In the genomic region with DNA sequence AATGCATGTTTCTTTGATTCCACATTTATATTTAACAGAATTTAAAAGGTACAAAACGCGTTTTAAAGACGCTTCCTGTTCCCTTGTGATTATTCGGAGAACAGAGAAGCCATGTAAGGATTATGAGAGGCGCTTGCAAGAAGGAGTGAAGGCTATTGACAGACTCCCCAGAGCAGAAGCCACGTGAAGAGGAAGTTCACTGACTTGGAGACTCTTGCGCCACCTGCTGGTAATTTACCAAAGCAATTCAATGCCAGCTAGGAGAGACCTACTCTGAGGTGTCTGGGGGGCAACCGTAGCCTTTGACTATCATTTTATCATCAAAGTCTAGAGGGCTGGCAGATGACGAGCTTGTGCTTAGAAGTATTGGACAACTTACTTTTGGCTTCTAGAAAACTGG, we compare ENCODE assay signal across 9 mouse cellular contexts.
A peak's percentile ranks its signal among the peaks of the same experiment; 100 is the strongest.
DNase-seq lines count a peak whose midpoint lies in the region; ATAC-seq and TF ChIP-seq lines count a peak whose summit lies in the region.
"Had no signal": no experiment of that assay in that cellular context is flagged by ENCODE, and none has a peak within 500 bp of the region (broad histone marks: within the 10 kb centered on the region; RNA-seq: fewer than 3 reads in every experiment).

No protein-coding gene starts in this region.

- 13% methylated on average over 9 of the region's 9 CpGs for WGBS in liver, embryonic 12.5 days (ENCODE audit: insufficient replicate concordance)
- 25% methylated on average over 9 of the region's 9 CpGs for WGBS in cerebellum, adult 2 months
- 23% methylated on average over 9 of the region's 9 CpGs for WGBS in kidney, postnatal 0 days
- 10% methylated on average over 9 of the region's 9 CpGs for WGBS in liver, embryonic 14.5 days (ENCODE audit: insufficient replicate concordance)

- H3K9ac ChIP-seq in liver, embryonic 12.5 days: no peak overlapping the region
- H3K9ac ChIP-seq in kidney, postnatal 0 days (ENCODE audit: low read depth, low read length): no peak overlapping the region
- no peak overlapping the region for H3K9ac ChIP-seq in liver, embryonic 14.5 days (replicated peaks)
- H3K9ac ChIP-seq: embryonic facial prominence, embryonic 15.5 days had no signal

- TF ChIP-seq POLR2A in cerebellum, adult 2 months (IDR thresholded peaks at IDR 0.05; ENCODE audit: borderline replicate concordance, insufficient read depth, low read length): no peak

- no peak for ATAC-seq in liver, embryonic 12.5 days
- ATAC-seq in kidney, postnatal 0 days (replicated peaks; ENCODE audit: low FRiP score, low read depth): peak; percentile 40; the same call in 1 of the 2 replicates
- ATAC-seq in liver, embryonic 14.5 days (ENCODE audit: insufficient read depth): no peak

- no peaks in the 10 kb centered on the region for H3K36me3 ChIP-seq in liver, embryonic 12.5 days
- no peaks in the 10 kb centered on the region for H3K36me3 ChIP-seq in kidney, postnatal 0 days (ENCODE audit: insufficient read depth, low read length)
- no peaks in the 10 kb centered on the region for H3K36me3 ChIP-seq in liver, embryonic 14.5 days (replicated peaks; ENCODE audit: control insufficient read depth, insufficient read depth, low read depth)
- H3K36me3 ChIP-seq: embryonic facial prominence, embryonic 15.5 days had no signal

- H3K27ac ChIP-seq in liver, embryonic 12.5 days: no peak overlapping the region
- H3K27ac ChIP-seq in cerebellum, adult 2 months (ENCODE audit: insufficient read depth, low read length): no peak overlapping the region
- no peak overlapping the region for H3K27ac ChIP-seq in kidney, postnatal 0 days
- H3K27ac ChIP-seq in liver, embryonic 14.5 days: no peak overlapping the region
- H3K27ac ChIP-seq: embryonic facial prominence, embryonic 15.5 days had no signal

- TF ChIP-seq EP300 in liver, embryonic 14.5 days (IDR thresholded peaks at IDR 0.05; ENCODE audit: low read depth): no peak

- no peak overlapping the region for H3K4me2 ChIP-seq in liver, embryonic 12.5 days
- no peak overlapping the region for H3K4me2 ChIP-seq in kidney, postnatal 0 days (ENCODE audit: low read length)
- H3K4me2 ChIP-seq in liver, embryonic 14.5 days (ENCODE audit: low read depth): no peak overlapping the region
- H3K4me2 ChIP-seq: embryonic facial prominence, embryonic 15.5 days had no signal

- H3K4me1 ChIP-seq in liver, embryonic 12.5 days: no peaks in the 10 kb centered on the region
- no peaks in the 10 kb centered on the region for H3K4me1 ChIP-seq in cerebellum, adult 2 months (ENCODE audit: control insufficient read depth, insufficient read depth, low read length)
- no peaks in the 10 kb centered on the region for H3K4me1 ChIP-seq in kidney, postnatal 0 days (replicated peaks; ENCODE audit: insufficient read depth, low read length)
- H3K4me1 ChIP-seq in liver, embryonic 14.5 days (replicated peaks; ENCODE audit: control insufficient read depth in 2 of 2, insufficient read depth in 2 of 2, low read length in 1 of 2): no peaks in the 10 kb centered on the region
- H3K4me1 ChIP-seq: embryonic facial prominence, embryonic 15.5 days had no signal

- DNase-seq in liver: peak; percentile 41
- DNase-seq in cerebellum, adult 2 months: peak; percentile 44 to 52
- peak; percentile 30 to 88 for DNase-seq in frontal cortex, adult 2 months (ENCODE audit: extremely low spot score in 1 of 2, low spot score in 1 of 2)
- DNase-seq in kidney, postnatal 0 days (ENCODE audit: low spot score): peak; percentile 80
- peak; percentile 5 to 20 (median 14) for DNase-seq in liver, embryonic 14.5 days (ENCODE audit: low read depth in 3 of 3, low spot score in 3 of 3)
- DNase-seq in ovary, postnatal 36 days (ENCODE audit: low spot score): peak; percentile 35
- peak; percentile 69 for DNase-seq in thymus, postnatal 14 days

- peak; percentile 66 for TF ChIP-seq CTCF in cerebellum, adult 2 months (IDR thresholded peaks at IDR 0.05; ENCODE audit: borderline replicate concordance, insufficient read depth, low read depth, low read length)
- TF ChIP-seq CTCF in kidney, postnatal 0 days (IDR thresholded peaks at IDR 0.05; ENCODE audit: low read depth): peak; percentile 82
- peak; percentile 70 for TF ChIP-seq CTCF in liver, embryonic 14.5 days (IDR thresholded peaks at IDR 0.05; ENCODE audit: low read depth)

- H3K4me3 ChIP-seq in liver, embryonic 12.5 days: no peak overlapping the region
- H3K4me3 ChIP-seq in cerebellum, adult 2 months (replicated peaks; ENCODE audit: insufficient read depth, low read depth, low read length): no peak overlapping the region
- no peak overlapping the region for H3K4me3 ChIP-seq in kidney, postnatal 0 days (replicated peaks; ENCODE audit: low read depth, low read length)
- H3K4me3 ChIP-seq in liver, embryonic 14.5 days (ENCODE audit: insufficient read depth in 1 of 2, low read depth in 2 of 2, low read length in 2 of 2): no peak overlapping the region
- H3K4me3 ChIP-seq: embryonic facial prominence, embryonic 15.5 days had no signal

- H3K27me3 ChIP-seq in liver, embryonic 12.5 days (replicated peaks): no peaks in the 10 kb centered on the region
- H3K27me3 ChIP-seq in cerebellum, adult 2 months (ENCODE audit: control insufficient read depth, insufficient read depth, low read length): no peaks in the 10 kb centered on the region
- H3K27me3 ChIP-seq in kidney, postnatal 0 days (ENCODE audit: insufficient read depth, low read length): no peaks in the 10 kb centered on the region
- no peaks in the 10 kb centered on the region for H3K27me3 ChIP-seq in liver, embryonic 14.5 days (ENCODE audit: control insufficient read depth, insufficient read depth, low read length)
- H3K27me3 ChIP-seq: embryonic facial prominence, embryonic 15.5 days had no signal

- H3K9me3 ChIP-seq in liver, embryonic 12.5 days (replicated peaks): no peaks in the 10 kb centered on the region
- H3K9me3 ChIP-seq in kidney, postnatal 0 days (replicated peaks; ENCODE audit: low read length): no peaks in the 10 kb centered on the region
- no peaks in the 10 kb centered on the region for H3K9me3 ChIP-seq in liver, embryonic 14.5 days (ENCODE audit: control insufficient read depth, low read length)
- H3K9me3 ChIP-seq: embryonic facial prominence, embryonic 15.5 days had no signal

Comparison
In these comparisons a context has a peak if more than half of its experiments do, and no peak if none do; other contexts are left out.
1. DNase-seq: peak in every context shown above with its lines; median percentile 80 in kidney, postnatal 0 days; 69 in thymus, postnatal 14 days; 59 in frontal cortex, adult 2 months; 48 in cerebellum, adult 2 months; 41 in liver; 35 in ovary, postnatal 36 days; 14 in liver, embryonic 14.5 days.